Mouse (Mus musculus) intestine, postnatal 0 days (tissue): ENCODE results near the gene Slc7a11. TPM values are rescaled to one million over a fixed set of nuclear protein-coding genes. Genes with fewer than 3 reads are reported as not detected.

Experiments
- ATAC-seq: fragments of 200-750 bp; cut with Nextera tagmentation; 2 replicates; pipeline ENCODE4 v1.8.0; 2017; ENCODE audit warnings: mild to moderate bottlenecking, moderate TSS enrichment, moderate library complexity
- H3K27ac ChIP-seq: fragments of 300-500 bp; sonication (generic); 2 replicates; pipeline ENCODE4 v1.5.1; 2014; ENCODE audit warnings: mild to moderate bottlenecking, low read depth, low read length, moderate library complexity
- H3K27me3 ChIP-seq: fragments of 300-500 bp; sonication (generic); replicated peaks from 2 replicates; pipeline ENCODE4 v1.6.1; 2014; ENCODE audit warnings: low read length, mixed read lengths; ENCODE audit not compliant: control insufficient read depth, insufficient read depth
- H3K36me3 ChIP-seq: fragments of 300-500 bp; sonication (generic); 2 replicates; pipeline ENCODE4 v1.6.1; 2014; ENCODE audit warnings: mild to moderate bottlenecking, moderate library complexity; ENCODE audit not compliant: control insufficient read depth, insufficient read depth
- H3K4me1 ChIP-seq: fragments of 300-500 bp; sonication (generic); replicated peaks from 2 replicates; pipeline ENCODE4 v1.6.1; 2014; ENCODE audit warnings: antibody characterized with exemption, low read length, mixed read lengths; ENCODE audit not compliant: control insufficient read depth, insufficient read depth
- H3K4me2 ChIP-seq: fragments of 300-500 bp; sonication (generic); replicated peaks from 2 replicates; pipeline ENCODE4 v1.6.1; 2014; ENCODE audit warnings: low read depth, mild to moderate bottlenecking, moderate library complexity
- H3K4me3 ChIP-seq: fragments of 300-500 bp; sonication (generic); 2 replicates; pipeline ENCODE4 v1.5.1; 2014; ENCODE audit warnings: low read depth, low read length
- H3K9ac ChIP-seq: fragments of 300-500 bp; sonication (generic); 2 replicates; pipeline ENCODE4 v1.6.1; 2014; ENCODE audit warnings: mild to moderate bottlenecking, low read depth, low read length
- H3K9me3 ChIP-seq: fragments of 300-500 bp; sonication (generic); 2 replicates; pipeline ENCODE4 v1.6.1; 2016; ENCODE audit warnings: mixed run types; ENCODE audit not compliant: control insufficient read depth
- CTCF ChIP-seq: sonication (generic); IDR thresholded peaks from 2 replicates; pipeline ENCODE4 v1.5.1; 2016; ENCODE audit warnings: low read depth, mild to moderate bottlenecking, control low read depth, antibody characterized with exemption, moderate library complexity
- WGBS: fragments of 180-500 bp; shearing (Covaris S2); extraction: QIAGEN DNeasy Blood & Tissue Kit; methylation state at CpG from one replicate; pipeline ENCODE4 v1.1.7; 2014; 5-methylcytosine and 5-hydroxymethylcytosine counted together
- polyA plus RNA-seq: library from polyadenylated mRNA; unstranded; fragments of >200 nt; fragmentation: Nextera tagmentation; extraction: Ambion mirVana; gene quantifications from 2 replicates; pipeline ENCODE4 v1.2.1, GENCODE M21; 2015

Gene Slc7a11
- polyA plus RNA-seq, 1 experiment from 2014 or later: 0.13 TPM

GRCm38 (mm10) chr3:50275023-50275422, 168.4 kb downstream of the Slc7a11 start:
- Histone ChIP-seq H3K27ac (no peak overlapping the region), H3K4me3 (no peak overlapping the region), H3K9me3 (no peaks in the 10 kb centered on the region), H3K9ac (no peak overlapping the region), H3K4me2 (no peak overlapping the region), H3K36me3 (no peaks in the 10 kb centered on the region), H3K27me3 (no peaks in the 10 kb centered on the region), H3K4me1 (0 out of 2 replicates have a peak, but pooled peaks cover 6% of the 10 kb centered on the region)
- 83% methylated on average over 2 of the region's 2 CpGs for WGBS
- ATAC-seq: no peak
- no peak for TF ChIP-seq CTCF

- TF ChIP-seq CTCF: no peak
- no peak overlapping the region for H3K4me2 ChIP-seq
- H3K9me3 ChIP-seq: no peaks in the 10 kb centered on the region
- no peaks in the 10 kb centered on the region for H3K27me3 ChIP-seq
- no peak overlapping the region for H3K4me3 ChIP-seq
- 0 out of 2 replicates have a peak, but pooled peaks cover 2% of the 10 kb centered on the region for H3K4me1 ChIP-seq
- H3K27ac ChIP-seq: no peak overlapping the region
- ATAC-seq: no peak
- H3K36me3 ChIP-seq: no peaks in the 10 kb centered on the region
- no peak overlapping the region for H3K9ac ChIP-seq
These were observed 171.2 kb downstream of the Slc7a11 start for GRCm38 (mm10) chr3:50272222-50272621.

DNA sequence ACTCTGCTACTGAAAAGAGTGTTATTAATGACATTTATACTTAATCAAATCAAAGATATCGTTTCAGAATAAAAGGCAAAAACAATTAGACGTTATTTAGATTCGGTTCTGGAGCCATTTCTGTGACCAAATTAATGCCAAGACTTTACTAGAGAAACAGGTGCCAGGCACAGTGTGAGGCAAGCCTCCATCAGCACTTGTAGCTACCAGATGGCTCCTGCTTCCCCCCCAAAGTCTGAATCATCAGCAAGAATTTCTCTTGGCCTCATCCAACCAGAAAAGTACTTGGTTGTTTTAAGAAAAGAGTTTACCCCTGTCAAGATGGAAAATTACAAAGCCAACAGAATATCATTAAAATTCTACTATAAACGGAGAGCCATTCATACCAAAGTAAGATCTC, 173.7 kb downstream of the Slc7a11 start:
- Histone ChIP-seq H3K9me3 (no peaks in the 10 kb centered on the region), H3K27ac (no peak overlapping the region), H3K4me1 (no peaks in the 10 kb centered on the region), H3K4me2 (no peak overlapping the region), H3K36me3 (no peaks in the 10 kb centered on the region), H3K9ac (no peak overlapping the region), H3K4me3 (no peak overlapping the region), H3K27me3 (no peaks in the 10 kb centered on the region)
- TF ChIP-seq CTCF: no peak
- no peak for ATAC-seq
- 83% methylated on average over 4 of the region's 4 CpGs for WGBS

GRCm38 (mm10) chr3:50262547-50263087, 180.8 kb downstream of the Slc7a11 start:
- H3K4me3 ChIP-seq: no peak overlapping the region
- H3K9ac ChIP-seq: no peak overlapping the region
- no peaks in the 10 kb centered on the region for H3K36me3 ChIP-seq
- H3K27ac ChIP-seq: no peak overlapping the region
- H3K9me3 ChIP-seq: no peaks in the 10 kb centered on the region
- TF ChIP-seq CTCF: peak; percentile 49
- no peak overlapping the region for H3K4me2 ChIP-seq
- 34% methylated on average over 2 of the region's 2 CpGs for WGBS
- H3K4me1 ChIP-seq: no peaks in the 10 kb centered on the region
- ATAC-seq: peak; percentile 61
- no peaks in the 10 kb centered on the region for H3K27me3 ChIP-seq

- H3K4me2 ChIP-seq: no peak overlapping the region
- TF ChIP-seq CTCF: no peak
- WGBS: 39% methylated on average over 2 of the region's 2 CpGs
- no peaks in the 10 kb centered on the region for H3K4me1 ChIP-seq
- no peaks in the 10 kb centered on the region for H3K27me3 ChIP-seq
- no peaks in the 10 kb centered on the region for H3K9me3 ChIP-seq
- no peak overlapping the region for H3K27ac ChIP-seq
- no peak overlapping the region for H3K4me3 ChIP-seq
- H3K36me3 ChIP-seq: no peaks in the 10 kb centered on the region
- no peak overlapping the region for H3K9ac ChIP-seq
- peak; percentile 79 for ATAC-seq
These were observed 181.3 kb downstream of the Slc7a11 start for GRCm38 (mm10) chr3:50262066-50262465.

DNA sequence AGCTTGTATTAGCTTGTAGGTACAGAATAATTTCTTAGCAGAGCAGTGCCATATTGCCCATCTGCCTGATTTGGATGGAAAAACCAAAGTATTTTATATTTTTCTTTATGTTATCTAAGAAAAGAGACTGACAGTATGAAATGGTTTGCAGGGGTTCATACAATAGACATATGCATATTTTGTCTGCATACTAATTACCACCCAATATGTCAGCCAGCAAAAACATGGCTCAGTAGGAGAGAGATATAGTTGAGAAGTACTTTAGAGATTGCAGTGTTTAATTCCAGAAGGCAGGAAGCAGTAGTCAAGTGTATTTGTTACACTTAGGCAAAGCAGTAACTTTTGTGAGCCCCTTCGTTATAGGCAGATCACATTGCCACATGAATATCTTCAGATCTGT, 182.7 kb downstream of the Slc7a11 start:
- Histone ChIP-seq H3K9me3 (no peaks in the 10 kb centered on the region), H3K9ac (no peak overlapping the region), H3K4me1 (no peaks in the 10 kb centered on the region), H3K4me3 (no peak overlapping the region), H3K27ac (no peak overlapping the region), H3K4me2 (no peak overlapping the region), H3K36me3 (no peaks in the 10 kb centered on the region), H3K27me3 (no peaks in the 10 kb centered on the region)
- WGBS: 90% methylated on average over 1 of the region's 1 CpGs
- TF ChIP-seq CTCF: no peak
- ATAC-seq: no peak

DNA sequence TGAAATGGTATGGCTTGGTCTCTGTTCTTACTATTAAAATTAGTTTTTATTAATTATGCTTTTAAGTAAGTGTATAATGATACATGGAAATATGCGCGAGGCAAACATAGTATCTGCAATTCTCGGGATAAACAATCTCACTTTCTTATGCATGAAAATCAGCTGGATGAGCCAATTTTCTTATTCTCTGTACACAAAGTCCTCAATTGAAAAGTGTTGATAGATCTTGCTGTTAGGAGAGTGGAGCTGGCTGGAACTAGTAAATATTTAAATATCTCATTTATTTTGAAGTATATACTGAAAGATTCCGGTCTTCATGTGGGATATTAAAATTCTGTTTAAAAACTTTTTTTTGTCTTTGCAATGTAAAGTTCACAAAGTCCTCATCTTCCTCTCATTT, 184.6 kb downstream of the Slc7a11 start:
- Histone ChIP-seq H3K4me1 (no peaks in the 10 kb centered on the region), H3K9me3 (no peaks in the 10 kb centered on the region), H3K4me2 (no peak overlapping the region), H3K9ac (no peak overlapping the region), H3K4me3 (no peak overlapping the region), H3K27ac (no peak overlapping the region), H3K27me3 (no peaks in the 10 kb centered on the region), H3K36me3 (no peaks in the 10 kb centered on the region)
- TF ChIP-seq CTCF: no peak
- 65% methylated on average over 4 of the region's 4 CpGs for WGBS
- no peak for ATAC-seq
